Mouse (Mus musculus) adrenal gland, adult 18-20 months (tissue): Measurements from ENCODE around the gene Otos. TPM values are rescaled to one million over a fixed set of nuclear protein-coding genes. Genes with fewer than 3 reads are reported as not detected.

Source experiments
- DNase-seq, 2 experiments: peaks; one replicate each; pipeline ENCODE4 v3.0.0; 2021 to 2022; ENCODE audit warnings: low spot score in 2 of 2
- long read RNA-seq, 2 experiments: library from polyadenylated mRNA; stranded (forward); transcript quantifications; one replicate each; pipeline ENCODE4 v2.0.0; 2021
- total RNA-seq, 2 experiments: library from RNA; stranded (reverse); gene quantifications; 1 replicate in 1 of 2; 2 replicates in 1 of 2; pipeline ENCODE4 v1.2.3; 2021

Otos gene
- not detected for total RNA-seq
- long read RNA-seq, experiment 1, partial matches to known transcripts, result 0 of 1 reads
- long read RNA-seq, experiment 1, other reads (novel, unspliced or antisense), result 0 of 1 reads
- long read RNA-seq, experiment 2, result 0 reads

DNA sequence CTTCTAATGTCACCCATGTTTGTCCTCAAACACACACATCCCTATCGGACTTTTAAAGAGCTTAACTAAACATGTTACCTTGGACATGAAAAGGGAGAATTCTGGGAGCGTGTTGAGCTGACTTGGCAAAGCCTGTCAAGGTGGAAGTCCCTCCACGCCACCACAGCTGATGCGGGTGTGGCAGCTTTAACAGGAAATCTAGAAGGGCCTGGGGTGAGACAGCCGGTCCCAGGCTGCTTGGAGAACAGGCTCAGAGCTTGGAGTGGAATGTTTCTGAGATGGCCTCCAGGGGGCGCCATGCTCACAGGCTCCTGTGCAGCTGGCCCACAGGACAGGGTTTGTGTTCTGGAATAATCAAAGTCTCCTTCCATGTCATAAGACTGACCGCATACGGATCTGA lies at the start of gene Otos:
Otos (minus strand) TSS at position 169 of the 400 bp plus-strand sequence.
- peak; percentile 64 to 72 for DNase-seq

- DNase-seq, result peak; percentile 81 to 86
Measured at GRCm38 (mm10) chr1:92696848-92697247, 48.2 kb upstream of the Otos start.

DNA sequence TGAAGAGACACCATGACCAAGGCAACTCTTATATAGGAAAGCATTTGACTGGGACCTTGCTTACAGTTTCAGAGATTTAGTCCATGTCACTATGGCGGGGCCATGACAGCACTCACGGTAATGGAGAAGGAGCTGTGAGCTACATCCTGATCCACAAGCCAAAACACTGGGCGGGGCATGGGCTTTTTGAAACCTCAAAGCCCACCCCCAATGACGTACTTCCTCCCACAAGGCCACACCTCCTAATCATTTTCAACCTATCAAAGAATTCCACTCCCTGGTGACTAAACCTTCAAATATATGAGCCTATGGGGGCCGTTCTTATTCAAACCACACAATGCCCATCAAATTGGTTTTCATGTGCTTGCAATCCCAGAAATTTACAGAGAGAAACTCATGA lies 47.1 kb upstream of the Otos start:
- no peak for DNase-seq

DNA sequence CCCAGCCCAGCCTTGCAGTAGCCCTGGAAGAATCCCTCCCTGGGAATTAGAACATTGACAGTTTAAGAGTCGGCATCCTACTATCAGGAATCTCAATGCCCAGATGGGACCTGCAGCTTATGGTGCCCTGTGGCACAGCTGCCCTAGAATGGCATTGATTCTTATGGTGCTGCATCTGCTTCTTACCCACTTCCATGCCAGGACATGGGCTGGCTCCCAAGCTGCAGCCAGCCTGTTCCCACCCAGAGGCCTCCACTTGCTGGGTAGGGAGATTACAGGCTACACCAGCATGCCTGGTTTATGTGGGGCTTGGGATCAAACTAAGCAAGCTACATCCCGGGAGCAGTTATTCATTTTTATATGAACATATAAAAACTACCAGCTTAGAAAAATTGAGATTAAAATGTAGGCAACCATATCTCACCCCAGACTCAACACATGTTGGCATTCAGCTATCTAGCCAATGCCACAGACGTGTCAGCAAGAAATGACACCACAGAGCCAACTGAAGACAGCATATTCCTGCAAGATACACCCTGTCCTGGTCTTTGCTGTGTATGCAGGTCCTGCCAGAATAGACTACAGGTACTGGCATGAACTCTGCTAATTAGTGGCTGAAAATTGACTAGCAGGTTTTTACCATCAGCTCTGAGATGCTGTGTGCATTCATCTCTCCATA lies 42.7 kb upstream of the Otos start:
- DNase-seq, result no peak

GRCm38 (mm10) chr1:92686994-92687393 lies 38.4 kb upstream of the Otos start:
- DNase-seq, result no peak

DNA sequence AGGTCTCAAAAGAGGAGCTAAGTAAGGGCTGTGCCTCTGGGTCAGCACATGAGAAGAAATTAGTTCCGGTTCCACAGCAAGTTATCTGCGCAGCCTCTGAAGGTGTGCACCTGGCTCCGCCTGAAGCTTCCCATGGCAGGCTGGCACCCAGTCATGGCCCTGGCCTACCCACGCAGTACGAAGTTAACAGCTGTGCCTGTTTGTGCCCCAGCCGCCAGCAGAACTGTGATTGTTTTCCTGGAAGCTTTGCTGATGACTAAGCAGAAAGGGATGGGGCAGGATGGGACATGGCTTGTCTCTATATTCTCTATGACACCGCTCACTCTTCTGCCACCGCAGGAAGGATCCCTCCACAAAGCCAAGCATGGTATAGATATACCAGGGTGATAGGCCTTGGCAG lies 34.5 kb upstream of the Otos start:
- peak in 1 of 2 experiments; percentile 18 for DNase-seq

GRCm38 (mm10) chr1:92680668-92681603 lies 32.3 kb upstream of the Otos start:
- DNase-seq, result no peak

- DNase-seq, result no peak
Measured at GRCm38 (mm10) chr1:92678757-92679156, 30.1 kb upstream of the Otos start.

GRCm38 (mm10) chr1:92676676-92676975 lies 28.0 kb upstream of the Otos start:
- no peak for DNase-seq

DNA sequence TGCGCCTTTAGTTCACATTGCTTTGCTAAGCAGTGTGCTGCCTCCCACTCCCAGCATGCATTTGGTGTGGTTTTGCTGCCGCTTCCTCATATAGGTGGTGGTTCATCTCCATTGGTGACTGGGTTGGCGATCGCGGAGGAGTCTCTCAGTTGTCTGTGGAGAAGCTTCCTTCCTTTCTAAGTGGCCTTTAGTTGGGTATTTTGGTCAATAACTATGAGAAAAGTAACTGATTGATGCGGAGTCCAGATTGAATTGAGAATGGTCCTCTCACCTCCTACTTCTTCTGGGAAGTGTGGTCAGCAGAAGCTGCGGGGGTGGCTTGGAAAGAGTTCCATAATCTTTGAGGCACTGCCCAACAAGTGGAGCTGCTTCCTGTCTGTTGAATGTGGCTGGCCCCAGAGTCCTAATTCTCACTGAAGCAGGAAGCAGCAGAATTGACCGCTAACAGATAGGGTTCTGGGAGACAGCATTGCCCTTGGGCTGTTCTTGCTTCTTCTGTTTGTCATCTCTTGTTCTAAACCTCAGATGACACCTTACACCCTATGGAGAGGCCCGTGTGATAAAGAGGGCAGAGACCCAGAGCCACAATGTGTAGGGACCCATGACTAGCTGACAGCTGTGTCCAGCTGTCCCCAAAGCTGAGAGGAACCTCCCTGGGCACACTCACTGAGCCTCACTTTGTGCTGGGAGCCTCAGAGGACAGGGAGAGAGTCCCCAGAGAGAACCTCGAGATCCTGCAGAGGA lies 27.5 kb upstream of the Otos start:
- DNase-seq, result no peak

GRCm38 (mm10) chr1:92673258-92673782 lies 24.7 kb upstream of the Otos start:
- DNase-seq, result no peak

- no peak for DNase-seq
Measured at GRCm38 (mm10) chr1:92671326-92671725, 22.7 kb upstream of the Otos start.

DNA sequence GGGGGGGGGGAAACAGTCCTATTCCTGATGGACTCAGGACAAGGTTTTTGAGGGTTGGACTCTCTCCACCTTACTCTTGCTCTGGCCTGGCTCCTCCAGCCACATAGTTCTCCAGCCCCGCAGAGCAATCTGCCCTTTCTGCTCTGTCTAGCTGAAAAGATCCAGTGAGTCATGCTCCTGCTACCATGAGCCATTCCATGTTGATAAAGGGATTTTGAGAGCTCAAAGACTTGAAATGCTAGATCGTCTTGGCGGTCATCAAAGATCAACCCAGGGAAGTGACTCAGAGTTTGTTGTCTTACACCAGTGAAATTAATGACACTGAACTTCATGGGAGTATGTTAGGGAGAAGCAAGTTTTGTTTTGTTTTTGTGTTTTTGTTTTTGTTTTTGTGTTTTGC lies 20.8 kb upstream of the Otos start:
- DNase-seq, result no peak

- DNase-seq, result no peak
Measured at GRCm38 (mm10) chr1:92667106-92667505, 18.5 kb upstream of the Otos start.

- no peak for DNase-seq
Measured at GRCm38 (mm10) chr1:92659392-92659791, 10.8 kb upstream of the Otos start.

DNA sequence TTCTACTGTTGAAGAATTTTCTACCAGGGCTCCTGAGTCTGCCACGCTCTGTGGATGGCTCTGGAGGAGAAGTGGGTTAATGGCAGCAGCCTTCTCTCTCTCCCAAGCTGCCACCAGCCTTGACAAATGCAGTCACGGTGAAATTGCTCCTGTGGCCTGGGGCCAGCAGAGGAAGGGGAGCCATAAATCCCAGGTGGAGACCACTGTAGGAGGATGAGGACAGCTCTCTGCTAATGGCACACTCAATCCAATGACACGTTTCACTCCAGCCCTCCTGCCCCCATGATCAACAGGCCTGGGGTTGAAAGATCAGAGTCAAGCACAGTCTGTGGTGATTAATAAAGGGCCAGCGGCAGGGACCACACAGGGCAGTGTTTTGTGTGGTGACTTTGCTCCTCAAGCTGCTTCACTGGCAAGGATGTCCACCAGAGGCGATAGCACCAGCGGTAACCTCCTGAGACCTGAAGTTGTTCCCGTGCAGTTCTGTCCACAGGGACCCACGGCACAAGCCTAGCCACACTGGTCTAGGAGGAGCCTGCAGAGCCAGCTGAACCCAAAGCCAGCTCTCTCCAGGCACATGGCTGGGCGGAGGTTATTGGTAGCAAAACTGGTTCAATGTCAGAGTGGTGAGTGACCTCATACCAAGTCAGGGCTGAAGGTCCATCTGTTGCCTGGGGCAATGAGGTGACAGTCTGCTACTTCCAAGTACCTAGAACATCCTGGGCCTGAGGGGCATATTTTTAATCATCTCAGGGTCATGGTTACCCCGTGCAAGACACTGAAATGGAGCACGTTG lies 8.6 kb upstream of the Otos start:
- peak in 1 of 2 experiments; percentile 38 for DNase-seq

- no peak for DNase-seq
Measured at GRCm38 (mm10) chr1:92654676-92655075, 6.0 kb upstream of the Otos start.

- no peak for DNase-seq
Measured at GRCm38 (mm10) chr1:92653179-92653578, 4.5 kb upstream of the Otos start.

GRCm38 (mm10) chr1:92651467-92651866 lies 2.8 kb upstream of the Otos start:
- DNase-seq, result no peak

DNA sequence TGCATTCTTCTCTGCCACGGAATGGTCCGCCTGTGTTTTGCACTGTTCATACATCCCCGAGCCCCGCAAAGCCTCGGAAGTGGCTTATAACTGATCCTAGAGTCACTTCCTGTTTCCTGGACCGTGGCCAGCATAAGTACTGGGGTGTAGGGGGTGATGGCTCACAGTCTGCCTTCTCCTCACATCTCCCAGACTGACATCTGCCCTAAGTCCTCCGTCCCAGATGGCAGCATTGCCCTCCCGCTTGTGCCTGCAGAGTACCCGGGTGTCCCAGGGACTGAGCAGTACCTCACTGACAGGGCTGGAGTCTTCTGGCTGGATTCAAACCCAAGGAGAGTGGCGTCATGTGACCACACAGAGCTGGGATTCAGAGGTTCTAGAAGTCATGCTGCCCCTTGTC lies 444 bp downstream of the Otos start:
- DNase-seq, result peak in 1 of 2 experiments; percentile 18
